In genomic region chr5:30497299-30497698, GRCm38 (mm10) we compare ENCODE assay signal across 33 mouse cellular contexts. TPM values are rescaled to one million over a fixed set of nuclear protein-coding genes. Genes with fewer than 3 reads are reported as not detected.
DNase-seq lines count a peak whose midpoint lies in the region; ATAC-seq lines count a peak whose summit lies in the region.
"Had no signal": no experiment of that assay in that cellular context is flagged by ENCODE, and none has a peak within 500 bp of the region (broad histone marks: within the 10 kb centered on the region; RNA-seq: fewer than 3 reads in every experiment).

No protein-coding gene starts in this region.

- peaks cover 15% of the 10 kb centered on the region; the same call in 1 of the 2 replicates for H3K4me1 ChIP-seq in forebrain, embryonic 10.5 days
- no peaks in the 10 kb centered on the region for H3K4me1 ChIP-seq in forebrain, embryonic 14.5 days (ENCODE audit: control insufficient read depth, insufficient read depth, low read length)
- peaks cover 21% of the 10 kb centered on the region for H3K4me1 ChIP-seq in limb, embryonic 15.5 days
- H3K4me1 ChIP-seq: forebrain, embryonic 12.5 days; kidney, embryonic 15.5 days; liver, embryonic 13.5 days; midbrain, embryonic 10.5 days; neural tube, embryonic 13.5 days; stomach, embryonic 15.5 days had no signal

- H3K27me3 ChIP-seq in forebrain, embryonic 10.5 days (ENCODE audit: poor library complexity, severe bottlenecking) = no peaks in the 10 kb centered on the region
- H3K27me3 ChIP-seq in forebrain, embryonic 14.5 days (replicated peaks; ENCODE audit: control insufficient read depth, insufficient read depth, low read length) = no peaks in the 10 kb centered on the region
- no peaks in the 10 kb centered on the region for H3K27me3 ChIP-seq in limb, embryonic 15.5 days
- H3K27me3 ChIP-seq: kidney, embryonic 15.5 days; neural tube, embryonic 13.5 days; stomach, embryonic 15.5 days had no signal

- H3K9ac ChIP-seq in forebrain, embryonic 14.5 days (ENCODE audit: low read length) = no peak overlapping the region
- no peak overlapping the region for H3K9ac ChIP-seq in limb, embryonic 15.5 days
- H3K9ac ChIP-seq: forebrain, embryonic 12.5 days; hindbrain, embryonic 14.5 days; kidney, embryonic 15.5 days; liver, embryonic 13.5 days; lung, embryonic 14.5 days; neural tube, embryonic 13.5 days; stomach, embryonic 15.5 days had no signal

- 75% methylated on average over 7 of the region's 7 CpGs for WGBS in forebrain, embryonic 10.5 days
- 78% methylated on average over 7 of the region's 7 CpGs for WGBS in forebrain, embryonic 14.5 days
- WGBS in limb, embryonic 15.5 days = 35% methylated on average over 7 of the region's 7 CpGs

- H3K27ac ChIP-seq in forebrain, embryonic 10.5 days = no peak overlapping the region
- H3K27ac ChIP-seq in forebrain, embryonic 14.5 days (ENCODE audit: low read depth, low read length) = no peak overlapping the region
- H3K27ac ChIP-seq in limb, embryonic 15.5 days = peak overlapping the region; percentile 60
- H3K27ac ChIP-seq: forebrain, embryonic 12.5 days; hindbrain, embryonic 14.5 days; kidney, embryonic 15.5 days; liver, embryonic 13.5 days; midbrain, embryonic 10.5 days; neural tube, embryonic 13.5 days; stomach, embryonic 15.5 days had no signal

- H3K9me3 ChIP-seq in forebrain, embryonic 10.5 days = no peaks in the 10 kb centered on the region
- H3K9me3 ChIP-seq in forebrain, embryonic 14.5 days (replicated peaks; ENCODE audit: control insufficient read depth, low read length) = no peaks in the 10 kb centered on the region
- no peaks in the 10 kb centered on the region for H3K9me3 ChIP-seq in limb, embryonic 15.5 days
- H3K9me3 ChIP-seq: forebrain, embryonic 12.5 days; kidney, embryonic 15.5 days; liver, embryonic 13.5 days; midbrain, embryonic 10.5 days; neural tube, embryonic 13.5 days; stomach, embryonic 15.5 days had no signal

- no peaks in the 10 kb centered on the region for H3K36me3 ChIP-seq in forebrain, embryonic 10.5 days (replicated peaks)
- H3K36me3 ChIP-seq in forebrain, embryonic 14.5 days (ENCODE audit: control insufficient read depth, insufficient read depth, low read length) = no peaks in the 10 kb centered on the region
- no peaks in the 10 kb centered on the region for H3K36me3 ChIP-seq in limb, embryonic 15.5 days
- H3K36me3 ChIP-seq: forebrain, embryonic 12.5 days; kidney, embryonic 15.5 days; liver, embryonic 13.5 days; midbrain, embryonic 10.5 days; neural tube, embryonic 13.5 days; stomach, embryonic 15.5 days had no signal

- no peak for ATAC-seq in forebrain, embryonic 14.5 days
- no peak for ATAC-seq in limb, embryonic 15.5 days (ENCODE audit: insufficient number of reproducible peaks, low FRiP score, low TSS enrichment, low read depth)
- no peak for ATAC-seq in frontal cortex, adult (ENCODE audit: low TSS enrichment)
- no peak for ATAC-seq in granulocyte monocyte progenitor cell, adult 5-6 weeks (replicated peaks; ENCODE audit: poor library complexity, severe bottlenecking)
- ATAC-seq: activated CD4-positive, CD25-positive, alpha-beta regulatory T cell, adult 4 months; CD4-positive, CD25-positive, alpha-beta regulatory T cell, adult 4 months; intestine, embryonic 16.5 days had no signal

- H3K4me2 ChIP-seq in forebrain, embryonic 14.5 days (ENCODE audit: low read length) = no peak overlapping the region
- H3K4me2 ChIP-seq in limb, embryonic 15.5 days = no peak overlapping the region
- H3K4me2 ChIP-seq: forebrain, embryonic 12.5 days; heart, embryonic 11.5 days; hindbrain, embryonic 14.5 days; kidney, embryonic 15.5 days; liver, embryonic 13.5 days; lung, embryonic 14.5 days; neural tube, embryonic 13.5 days; stomach, embryonic 15.5 days had no signal

- H3K4me3 ChIP-seq in forebrain, embryonic 10.5 days = no peak overlapping the region
- H3K4me3 ChIP-seq in forebrain, embryonic 14.5 days (ENCODE audit: low read depth, low read length) = no peak overlapping the region
- no peak overlapping the region for H3K4me3 ChIP-seq in limb, embryonic 15.5 days
- H3K4me3 ChIP-seq: forebrain, embryonic 12.5 days; kidney, embryonic 15.5 days; liver, embryonic 13.5 days; midbrain, embryonic 10.5 days; neural tube, embryonic 13.5 days; stomach, embryonic 15.5 days had no signal

- DNase-seq in forebrain, embryonic 10.5 days (ENCODE audit: extremely low spot score, low spot score) = peak; percentile 34
- no peak for DNase-seq in forebrain, embryonic 14.5 days (ENCODE audit: low spot score)
- peak; percentile 46 for DNase-seq in embryo, embryonic 9.5 days (ENCODE audit: extremely low spot score)
- DNase-seq in forelimb bud, embryonic 11.5 days (ENCODE audit: low read depth, low spot score) = peak; percentile 91
- no peak for DNase-seq in adipocyte (ENCODE audit: low spot score)
- DNase-seq: adrenal gland, postnatal 14 days; cerebellum, postnatal 14 days; heart, postnatal 10 days; layer of hippocampus, postnatal 36 days; liver, embryonic 13.5 days; lung, embryonic 14.5 days; lung, postnatal 36 days; thymus, adult 2 months had no signal

RNA-seq across cellular contexts. Expression of gene 1700001C02Rik, which starts 31.5 kb away (rescaled TPM):
- not detected in 2 replicates for polyA plus RNA-seq in forebrain, embryonic 10.5 days (2016; fragmentation: Nextera tagmentation; extraction: Ambion mirVana)
- 1.4 and 1.9 TPM in 2 replicates for polyA plus RNA-seq in forebrain, embryonic 14.5 days (2014; fragmentation: Nextera tagmentation; extraction: Ambion mirVana)
- polyA plus RNA-seq in limb, embryonic 15.5 days (2015; fragmentation: Nextera tagmentation; extraction: Ambion mirVana) = not detected in 2 replicates
- total RNA-seq in granulocyte monocyte progenitor cell, adult 5-6 weeks (2014; fragmentation: Nextera tagmentation) = not detected in 2 replicates
- not detected in 2 replicates for total RNA-seq in granulocyte monocyte progenitor cell, adult 5-6 weeks (2017)
- total RNA-seq: adrenal gland, postnatal 14 days; ES-E14; gastrocnemius, adult 18-20 months; gastrocnemius, postnatal 4 days; heart, postnatal 10 days; layer of hippocampus, postnatal 36 days; left cerebral cortex, postnatal 14 days had no signal
- polyA plus RNA-seq: activated CD4-positive, CD25-positive, alpha-beta regulatory T cell, adult 4 months; CD4-positive, CD25-positive, alpha-beta regulatory T cell, adult 4 months; forebrain, embryonic 12.5 days; heart, embryonic 11.5 days; intestine, embryonic 16.5 days; kidney, embryonic 15.5 days; liver, embryonic 13.5 days; lung, embryonic 14.5 days; midbrain, embryonic 10.5 days; neural tube, embryonic 13.5 days; spleen, adult 2 months had no signal

RNA-seq across cellular contexts. Expression of gene Otof, which starts 35.6 kb away (rescaled TPM):
- polyA plus RNA-seq in forebrain, embryonic 10.5 days (2016; fragmentation: Nextera tagmentation; extraction: Ambion mirVana) = 0.06 and 0.12 TPM in 2 replicates
- polyA plus RNA-seq in forebrain, embryonic 14.5 days (2014; fragmentation: Nextera tagmentation; extraction: Ambion mirVana) = 0.55 and 0.91 TPM in 2 replicates
- 0.30 and 0.33 TPM in 2 replicates for polyA plus RNA-seq in limb, embryonic 15.5 days (2015; fragmentation: Nextera tagmentation; extraction: Ambion mirVana)
- total RNA-seq in granulocyte monocyte progenitor cell, adult 5-6 weeks (2014; fragmentation: Nextera tagmentation) = not detected in 2 replicates
- not detected in 2 replicates for total RNA-seq in granulocyte monocyte progenitor cell, adult 5-6 weeks (2017)
- polyA plus RNA-seq: activated CD4-positive, CD25-positive, alpha-beta regulatory T cell, adult 4 months; CD4-positive, CD25-positive, alpha-beta regulatory T cell, adult 4 months had no signal

RNA-seq across cellular contexts. Expression of gene Cib4, which starts 48.3 kb away (rescaled TPM):
- not detected in 2 replicates for polyA plus RNA-seq in forebrain, embryonic 10.5 days (2016; fragmentation: Nextera tagmentation; extraction: Ambion mirVana)
- not detected in 2 replicates for polyA plus RNA-seq in forebrain, embryonic 14.5 days (2014; fragmentation: Nextera tagmentation; extraction: Ambion mirVana)
- polyA plus RNA-seq in limb, embryonic 15.5 days (2015; fragmentation: Nextera tagmentation; extraction: Ambion mirVana) = not detected in 2 replicates
- total RNA-seq in granulocyte monocyte progenitor cell, adult 5-6 weeks (2014; fragmentation: Nextera tagmentation) = not detected in 2 replicates
- not detected in 2 replicates for total RNA-seq in granulocyte monocyte progenitor cell, adult 5-6 weeks (2017)
- total RNA-seq: ES-E14; gastrocnemius, adult 18-20 months; gastrocnemius, postnatal 4 days; heart, postnatal 10 days; layer of hippocampus, postnatal 36 days; left cerebral cortex, postnatal 14 days; midbrain, postnatal 0 days had no signal
- polyA plus RNA-seq: activated CD4-positive, CD25-positive, alpha-beta regulatory T cell, adult 4 months; brain, embryonic 14.5 days; CD4-positive, CD25-positive, alpha-beta regulatory T cell, adult 4 months; forebrain, embryonic 12.5 days; heart, embryonic 11.5 days; hindbrain, embryonic 14.5 days; intestine, embryonic 16.5 days; kidney, embryonic 15.5 days; liver, embryonic 13.5 days; lung, embryonic 14.5 days; midbrain, embryonic 10.5 days; midbrain, postnatal 0 days; neural tube, embryonic 13.5 days; spleen, adult 2 months; stomach, embryonic 15.5 days; thymus, adult 2 months had no signal

Comparison
In these comparisons a context has a peak if more than half of its experiments do, and no peak if none do; other contexts are left out.
1. DNase-seq: peak in forebrain, embryonic 10.5 days (single experiment), embryo, embryonic 9.5 days (single experiment) and forelimb bud, embryonic 11.5 days (single experiment); none in forebrain, embryonic 14.5 days (single experiment) and adipocyte (single experiment).